Mouse (Mus musculus) stomach, postnatal 0 days (tissue): ENCODE data around the gene Gpx4.

Experiments used
- CTCF ChIP-seq: IDR thresholded peaks from 2 replicates; pipeline ENCODE4 v1.5.1; 2016; ENCODE audit warnings: antibody characterized with exemption, low read depth, mild to moderate bottlenecking, moderate library complexity
- EP300 ChIP-seq: optimal IDR thresholded peaks from 2 replicates; pipeline ENCODE3; 2016; ENCODE audit warnings: antibody characterized with exemption

DNA sequence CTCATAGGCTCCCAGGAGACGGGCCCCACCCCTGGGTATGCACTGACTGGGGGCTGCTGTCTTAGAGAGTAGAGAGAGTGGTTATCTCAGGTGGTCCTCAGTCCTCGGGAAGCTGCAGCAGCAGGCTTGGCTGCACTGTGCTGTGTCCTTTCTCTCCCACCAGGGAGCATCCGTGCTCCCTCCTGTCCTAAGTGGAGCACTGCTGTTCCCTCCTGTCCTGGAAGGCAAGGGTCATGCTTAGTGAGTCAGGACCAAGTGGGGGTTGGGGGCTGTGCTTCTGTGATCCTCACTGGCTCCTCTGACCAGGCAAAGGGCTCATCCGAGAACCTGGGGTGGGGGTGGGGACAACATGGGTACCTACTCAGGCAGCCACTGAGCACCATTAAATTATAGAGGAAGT is 42.2 kb downstream of the Gpx4 start:
- TF ChIP-seq EP300 (no peak), CTCF (peak; percentile 47)
